Mouse (Mus musculus): ENCODE measurements around the gene Gal3st2b.
"Not testable (repeated sequence)": the region's sequence is repeated elsewhere in the genome, so short reads cannot be mapped to it uniquely, and the experiment has no call there.

GRCm38 (mm10) chr1:93991068-93991467 lies 73.0 kb downstream of the Gal3st2b start:
- TF ChIP-seq GATA1 (IDR thresholded peaks at IDR 0.05; ENCODE audit: borderline replicate concordance, low read length); FLI1 (IDR thresholded peaks at IDR 0.05; ENCODE audit: low read length): not testable (repeated sequence)
